Mouse (Mus musculus) midbrain, embryonic 11.5 days (tissue): ENCODE measurements around the gene Crbn. TPM values are rescaled to one million over a fixed set of nuclear protein-coding genes. Genes with fewer than 3 reads are reported as not detected.

Experiments
- ATAC-seq: fragments of 200-750 bp; cut with Nextera tagmentation; 2 replicates; pipeline ENCODE4 v1.8.0; 2017; ENCODE audit warnings: moderate TSS enrichment, moderate library complexity; ENCODE audit not compliant: low FRiP score
- DNase-seq: peaks from one replicate; pipeline ENCODE4 v3.0.0; 2015; ENCODE audit warnings: low spot score; ENCODE audit errors: missing footprints
- H3K27ac ChIP-seq: fragments of 300-500 bp; sonication (generic); 2 replicates; pipeline ENCODE4 v1.5.1; 2014; ENCODE audit warnings: low read depth, low read length
- H3K27me3 ChIP-seq: fragments of 300-500 bp; sonication (generic); 2 replicates; pipeline ENCODE4 v1.6.1; 2014; ENCODE audit warnings: mild to moderate bottlenecking, low read length, moderate library complexity, mixed read lengths; ENCODE audit not compliant: control insufficient read depth, insufficient read depth
- H3K36me3 ChIP-seq: fragments of 300-500 bp; sonication (generic); 2 replicates; pipeline ENCODE4 v1.6.1; 2014; ENCODE audit warnings: mild to moderate bottlenecking, low read length, moderate library complexity, mixed read lengths; ENCODE audit not compliant: control insufficient read depth, insufficient read depth
- H3K4me1 ChIP-seq: fragments of 300-500 bp; sonication (generic); 2 replicates; pipeline ENCODE4 v1.6.1; 2014; ENCODE audit warnings: low read length; ENCODE audit not compliant: control insufficient read depth, insufficient read depth
- H3K4me2 ChIP-seq: fragments of 300-500 bp; sonication (generic); 2 replicates; pipeline ENCODE4 v1.6.1; 2014; ENCODE audit warnings: mild to moderate bottlenecking, moderate library complexity
- H3K4me3 ChIP-seq: fragments of 300-500 bp; sonication (generic); 2 replicates; pipeline ENCODE4 v1.5.1; 2014; ENCODE audit warnings: low read depth, low read length
- H3K9ac ChIP-seq: fragments of 300-500 bp; sonication (generic); 2 replicates; pipeline ENCODE4 v1.6.1; 2014; ENCODE audit warnings: low read length
- H3K9me3 ChIP-seq: fragments of 300-500 bp; sonication (generic); 2 replicates; pipeline ENCODE4 v1.6.1; 2016; ENCODE audit warnings: low read length; ENCODE audit not compliant: control insufficient read depth
- WGBS: fragments of 180-500 bp; shearing (Covaris S2); extraction: QIAGEN DNeasy Blood & Tissue Kit; methylation state at CpG from one replicate; pipeline ENCODE4 v1.1.7; 2014; 5-methylcytosine and 5-hydroxymethylcytosine counted together
- polyA plus RNA-seq: library from polyadenylated mRNA; unstranded; fragments of >200 nt; fragmentation: Nextera tagmentation; extraction: Ambion mirVana; gene quantifications from 2 replicates; pipeline ENCODE4 v1.2.1, GENCODE M21; 2014

Gene Crbn
- polyA plus RNA-seq, 1 experiment from 2014 or later: 58.1 TPM

- H3K27ac ChIP-seq: no peak overlapping the region
- DNase-seq: no peak
- no peak overlapping the region for H3K9ac ChIP-seq
- no peaks in the 10 kb centered on the region for H3K36me3 ChIP-seq
- H3K9me3 ChIP-seq: no peaks in the 10 kb centered on the region
- H3K4me2 ChIP-seq: no peak overlapping the region
- H3K4me1 ChIP-seq: no peaks in the 10 kb centered on the region
- no peak overlapping the region for H3K4me3 ChIP-seq
- 72% methylated on average over 2 of the region's 2 CpGs for WGBS
- no peaks in the 10 kb centered on the region for H3K27me3 ChIP-seq
- no peak for ATAC-seq
These were observed 9.3 kb upstream of the Crbn start for GRCm38 (mm10) chr6:106809161-106809560.

DNA sequence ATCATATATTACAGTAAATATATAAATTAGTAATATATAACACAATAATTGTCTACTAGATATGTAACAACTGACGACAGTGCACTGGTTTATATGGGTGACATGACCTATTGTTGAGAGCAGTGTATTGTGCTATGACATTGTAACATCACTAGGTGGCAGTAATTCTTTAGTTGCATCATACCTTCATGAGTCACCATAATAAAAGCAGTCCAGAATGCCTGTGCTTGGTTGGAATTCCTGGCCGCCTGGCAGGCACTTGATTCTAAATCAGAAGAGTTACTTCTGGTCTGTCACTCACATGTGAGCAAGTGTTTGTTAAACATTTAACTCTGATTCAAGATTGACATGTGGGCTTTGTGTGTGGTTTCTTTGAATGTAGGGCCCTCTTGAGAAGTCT lies 5.0 kb upstream of the Crbn start:
- Histone ChIP-seq H3K9ac (no peak overlapping the region), H3K27ac (no peak overlapping the region), H3K4me2 (no peak overlapping the region), H3K4me3 (no peak overlapping the region), H3K36me3 (no peaks in the 10 kb centered on the region), H3K9me3 (no peaks in the 10 kb centered on the region), H3K4me1 (no peaks in the 10 kb centered on the region), H3K27me3 (no peaks in the 10 kb centered on the region)
- no peak for DNase-seq
- ATAC-seq: peak; percentile 66
- WGBS: 45% methylated on average over 2 of the region's 2 CpGs

GRCm38 (mm10) chr6:106800227-106800557 lies 315 bp upstream of the Crbn start:
- Histone ChIP-seq H3K4me1 (peaks cover 7% of the 10 kb centered on the region), H3K4me3 (peak overlapping the region; percentile 79), H3K27me3 (no peaks in the 10 kb centered on the region), H3K9me3 (no peaks in the 10 kb centered on the region), H3K27ac (no peak overlapping the region), H3K36me3 (no peaks in the 10 kb centered on the region), H3K4me2 (no peak overlapping the region), H3K9ac (no peak overlapping the region)
- DNase-seq (no peak), ATAC-seq (no peak)
- 63% methylated on average over 5 of the region's 5 CpGs for WGBS

DNA sequence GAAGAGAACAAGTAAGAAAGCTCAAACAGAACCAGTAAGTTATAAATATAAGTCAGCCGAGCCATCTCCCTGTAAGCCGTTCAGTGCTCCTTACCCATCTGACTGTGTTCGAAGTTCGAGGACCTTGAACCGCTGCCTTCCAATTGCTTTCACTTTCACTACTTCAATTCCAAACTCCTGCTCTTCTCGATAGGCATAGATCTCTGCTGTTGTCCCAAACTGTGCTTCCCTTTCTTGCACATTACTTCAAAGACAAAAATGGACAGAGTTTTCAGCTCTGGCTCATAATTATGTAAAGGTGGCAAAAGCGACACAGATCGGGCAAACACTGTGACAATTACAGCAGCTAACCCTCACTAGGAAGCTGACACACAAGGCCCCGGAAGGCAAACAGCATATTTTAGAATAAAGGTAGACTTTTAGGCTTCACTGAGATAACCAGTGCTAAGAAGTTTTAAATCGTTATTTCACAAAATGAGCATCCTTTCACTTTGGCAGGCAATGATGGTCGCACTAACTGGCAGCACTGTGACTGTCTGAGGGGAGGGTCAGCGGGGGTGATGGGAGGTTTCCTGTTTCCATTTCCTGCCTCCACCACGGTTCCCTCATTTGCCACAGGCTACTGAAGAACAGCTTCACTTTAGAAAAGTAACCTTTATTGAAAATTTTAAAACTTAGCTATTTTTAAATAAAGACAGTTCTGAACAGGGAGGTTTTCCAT lies 5.6 kb downstream of the Crbn start:
- Histone ChIP-seq H3K4me2 (no peak overlapping the region), H3K27ac (no peak overlapping the region), H3K36me3 (peaks cover 5% of the 10 kb centered on the region; the same call in 1 of the 2 replicates), H3K9ac (no peak overlapping the region), H3K4me3 (no peak overlapping the region), H3K27me3 (no peaks in the 10 kb centered on the region), H3K9me3 (no peaks in the 10 kb centered on the region), H3K4me1 (peaks cover 6% of the 10 kb centered on the region)
- ATAC-seq (no peak), DNase-seq (no peak)
- 92% methylated on average over 13 of the region's 13 CpGs for WGBS

- Histone ChIP-seq H3K9me3 (no peaks in the 10 kb centered on the region), H3K27me3 (no peaks in the 10 kb centered on the region), H3K4me1 (no peaks in the 10 kb centered on the region), H3K4me3 (no peak overlapping the region), H3K36me3 (peaks cover 5% of the 10 kb centered on the region; the same call in 1 of the 2 replicates), H3K4me2 (no peak overlapping the region), H3K27ac (no peak overlapping the region), H3K9ac (no peak overlapping the region)
- DNase-seq (no peak), ATAC-seq (no peak)
- WGBS: 98% methylated on average over 10 of the region's 10 CpGs
These were observed 6.3 kb downstream of the Crbn start for GRCm38 (mm10) chr6:106793621-106794020.

- Histone ChIP-seq H3K4me2 (no peak overlapping the region), H3K4me1 (no peaks in the 10 kb centered on the region), H3K9ac (no peak overlapping the region), H3K27me3 (no peaks in the 10 kb centered on the region), H3K27ac (no peak overlapping the region), H3K36me3 (peaks cover 5% of the 10 kb centered on the region; the same call in 1 of the 2 replicates), H3K9me3 (no peaks in the 10 kb centered on the region), H3K4me3 (no peak overlapping the region)
- DNase-seq (no peak), ATAC-seq (no peak)
- WGBS: 91% methylated on average over 7 of the region's 7 CpGs
These were observed 6.8 kb downstream of the Crbn start for GRCm38 (mm10) chr6:106793088-106793487.

DNA sequence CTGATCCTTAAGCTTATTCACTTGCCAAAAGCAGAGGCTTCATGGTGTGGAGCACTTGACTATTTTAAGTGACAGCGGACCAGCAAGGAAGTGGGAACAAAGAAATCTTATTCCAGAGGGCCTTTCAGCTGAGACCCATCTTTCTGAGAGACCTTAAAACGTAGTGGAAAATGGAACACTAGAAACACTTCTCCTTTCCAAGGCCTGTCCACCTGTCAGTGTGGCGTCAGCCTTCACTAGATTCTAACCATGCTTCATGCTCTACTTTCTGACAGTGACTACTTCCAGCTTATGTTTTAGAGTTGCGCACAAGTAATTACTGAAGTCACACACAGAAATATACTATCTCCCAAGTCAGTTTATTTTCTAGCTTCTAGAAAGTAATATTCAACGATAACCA lies 7.4 kb downstream of the Crbn start:
- no peaks in the 10 kb centered on the region for H3K27me3 ChIP-seq
- ATAC-seq (no peak), DNase-seq (no peak)
- no peak overlapping the region for H3K4me3 ChIP-seq
- no peaks in the 10 kb centered on the region for H3K9me3 ChIP-seq
- H3K36me3 ChIP-seq: peaks cover 5% of the 10 kb centered on the region; the same call in 1 of the 2 replicates
- H3K9ac ChIP-seq: no peak overlapping the region
- H3K4me1 ChIP-seq: no peaks in the 10 kb centered on the region
- H3K27ac ChIP-seq: no peak overlapping the region
- 97% methylated on average over 5 of the region's 5 CpGs for WGBS
- H3K4me2 ChIP-seq: no peak overlapping the region

DNA sequence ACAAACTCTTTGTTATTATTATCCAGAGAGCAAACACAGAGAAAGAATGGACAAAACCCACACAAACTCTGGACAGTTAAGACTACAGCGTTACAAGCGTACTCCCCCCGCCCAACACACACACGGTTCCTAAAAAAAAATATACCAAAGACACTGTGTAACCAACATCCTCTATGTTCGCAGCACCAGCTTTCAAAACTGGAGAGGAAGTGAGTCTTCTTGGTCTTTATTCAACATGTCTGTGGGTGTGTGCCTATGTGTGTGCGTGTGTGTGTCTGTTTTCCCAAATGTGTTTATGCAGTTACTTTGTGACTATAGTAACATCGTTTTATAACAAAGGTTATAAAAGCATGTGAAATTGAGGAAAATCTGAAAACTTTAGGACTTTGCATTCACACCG lies 8.4 kb downstream of the Crbn start:
- H3K27ac ChIP-seq: no peak overlapping the region
- H3K9me3 ChIP-seq: no peaks in the 10 kb centered on the region
- H3K4me3 ChIP-seq: no peak overlapping the region
- no peak for ATAC-seq
- H3K9ac ChIP-seq: no peak overlapping the region
- H3K4me2 ChIP-seq: no peak overlapping the region
- no peaks in the 10 kb centered on the region for H3K27me3 ChIP-seq
- no peaks in the 10 kb centered on the region for H3K4me1 ChIP-seq
- no peak for DNase-seq
- WGBS: 94% methylated on average over 8 of the region's 8 CpGs
- H3K36me3 ChIP-seq: peaks cover 5% of the 10 kb centered on the region; the same call in 1 of the 2 replicates

DNA sequence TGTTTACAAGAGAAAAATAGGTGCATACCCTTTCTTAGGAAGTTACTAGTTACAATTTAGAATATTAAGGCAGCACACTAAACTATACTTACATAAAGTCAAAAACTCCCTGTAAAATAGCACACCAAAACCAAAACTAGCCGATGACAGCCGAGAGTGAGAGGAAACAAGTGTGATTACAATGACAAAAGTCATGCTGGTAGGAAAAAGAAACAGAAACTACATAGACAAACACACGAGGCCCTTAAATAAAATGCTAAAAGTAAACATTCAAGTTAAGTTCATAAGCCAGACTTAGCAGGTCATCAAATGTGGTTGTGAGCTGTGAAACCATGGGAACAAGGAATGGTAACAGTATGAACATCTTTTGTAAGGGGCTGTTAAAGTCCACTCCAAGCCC lies 12.7 kb downstream of the Crbn start:
- H3K4me1 ChIP-seq: no peaks in the 10 kb centered on the region
- no peak overlapping the region for H3K4me2 ChIP-seq
- no peaks in the 10 kb centered on the region for H3K27me3 ChIP-seq
- no peak overlapping the region for H3K9ac ChIP-seq
- no peaks in the 10 kb centered on the region for H3K36me3 ChIP-seq
- H3K9me3 ChIP-seq: no peaks in the 10 kb centered on the region
- DNase-seq (no peak), ATAC-seq (no peak)
- H3K27ac ChIP-seq: no peak overlapping the region
- WGBS: 87% methylated on average over 3 of the region's 3 CpGs
- H3K4me3 ChIP-seq: no peak overlapping the region
